Mouse (Mus musculus) stomach, postnatal 0 days (tissue): ENCODE measurements around the gene Chchd6. TPM values are rescaled to one million over a fixed set of nuclear protein-coding genes. Genes with fewer than 3 reads are reported as not detected.

Experiments used
- ATAC-seq: fragments of 200-750 bp; cut with Nextera tagmentation; 2 replicates; pipeline ENCODE4 v1.8.0; 2017; ENCODE audit not compliant: low FRiP score, low TSS enrichment
- DNase-seq: peaks from one replicate; pipeline ENCODE4 v3.0.0-alpha.2; 2016; ENCODE audit warnings: low spot score
- H3K27ac ChIP-seq: fragments of 300-500 bp; sonication (generic); replicated peaks from 2 replicates; pipeline ENCODE4 v1.5.1; 2014; ENCODE audit warnings: mild to moderate bottlenecking, control low read depth
- H3K27me3 ChIP-seq: fragments of 300-500 bp; sonication (generic); 2 replicates; pipeline ENCODE4 v1.6.1; 2014; ENCODE audit warnings: low read length; ENCODE audit not compliant: control insufficient read depth, insufficient read depth
- H3K36me3 ChIP-seq: fragments of 300-500 bp; sonication (generic); 2 replicates; pipeline ENCODE4 v1.6.1; 2014; ENCODE audit warnings: low read length, mixed read lengths; ENCODE audit not compliant: control insufficient read depth, insufficient read depth
- H3K4me1 ChIP-seq: fragments of 300-500 bp; sonication (generic); replicated peaks from 2 replicates; pipeline ENCODE4 v1.6.1; 2014; ENCODE audit warnings: antibody characterized with exemption; ENCODE audit not compliant: control insufficient read depth, insufficient read depth
- H3K4me2 ChIP-seq: fragments of 300-500 bp; sonication (generic); replicated peaks from 2 replicates; pipeline ENCODE4 v1.6.1; 2014; ENCODE audit warnings: low read depth, mild to moderate bottlenecking, control low read depth, moderate library complexity
- H3K4me3 ChIP-seq: fragments of 300-500 bp; sonication (generic); 2 replicates; pipeline ENCODE4 v1.5.1; 2014; ENCODE audit warnings: low read depth, low read length, control low read depth
- H3K9ac ChIP-seq: fragments of 300-500 bp; sonication (generic); 2 replicates; pipeline ENCODE4 v1.6.1; 2014; ENCODE audit warnings: mild to moderate bottlenecking, low read length, control low read depth, mixed read lengths
- H3K9me3 ChIP-seq: fragments of 300-500 bp; sonication (generic); 2 replicates; pipeline ENCODE4 v1.6.1; 2016; ENCODE audit warnings: low read length; ENCODE audit not compliant: control insufficient read depth
- CTCF ChIP-seq: IDR thresholded peaks from 2 replicates; pipeline ENCODE4 v1.5.1; 2016; ENCODE audit warnings: antibody characterized with exemption, low read depth, mild to moderate bottlenecking, moderate library complexity
- EP300 ChIP-seq: optimal IDR thresholded peaks from 2 replicates; pipeline ENCODE3; 2016; ENCODE audit warnings: antibody characterized with exemption
- WGBS: fragments of 180-500 bp; shearing (Covaris S2); extraction: QIAGEN DNeasy Blood & Tissue Kit; methylation state at CpG from one replicate; pipeline ENCODE4 v1.1.7; 2014; 5-methylcytosine and 5-hydroxymethylcytosine counted together
- polyA plus RNA-seq: library from polyadenylated mRNA; unstranded; fragments of >200 nt; fragmentation: Nextera tagmentation; extraction: Ambion mirVana; gene quantifications from 2 replicates; pipeline ENCODE4 v1.2.1, GENCODE M21; 2015

The Chchd6 gene
- polyA plus RNA-seq, 1 experiment from 2014 or later, result 22.7 TPM

GRCm38 (mm10) chr6:89363107-89363451 is 232.4 kb downstream of the Chchd6 start:
- H3K27ac ChIP-seq, result no peak overlapping the region
- no peaks in the 10 kb centered on the region for H3K27me3 ChIP-seq
- TF ChIP-seq EP300, result no peak
- no peak for TF ChIP-seq CTCF
- H3K9ac ChIP-seq, result peak overlapping the region; percentile 53
- no peaks in the 10 kb centered on the region for H3K36me3 ChIP-seq
- H3K4me1 ChIP-seq, result peaks cover 6% of the 10 kb centered on the region
- ATAC-seq, result 0 out of 2 replicates have a peak, but pooled peaks have one; percentile 3
- H3K4me3 ChIP-seq, result peak overlapping the region; percentile 39
- H3K9me3 ChIP-seq, result no peaks in the 10 kb centered on the region
- no peak for DNase-seq
- 9% methylated on average over 16 of the region's 16 CpGs for WGBS
- peak overlapping the region; percentile 93 for H3K4me2 ChIP-seq

- Histone ChIP-seq H3K4me1 (peaks cover 6% of the 10 kb centered on the region), H3K9me3 (no peaks in the 10 kb centered on the region), H3K36me3 (no peaks in the 10 kb centered on the region), H3K27me3 (no peaks in the 10 kb centered on the region), H3K9ac (peak within 1 kb of the TSS; percentile 93), H3K4me2 (peak within 1 kb of the TSS; percentile 93), H3K4me3 (peak within 1 kb of the TSS; percentile 79), H3K27ac (peak within 1 kb of the TSS; percentile 79)
- 1% methylated on average over 62 of the region's 110 CpGs for WGBS
- peak; percentile 72 for DNase-seq
- peak; percentile 86 for ATAC-seq
- no peak for TF ChIP-seq EP300
- peak; percentile 55 for TF ChIP-seq CTCF
Measured at GRCm38 (mm10) chr6:89362281-89363106, 233.0 kb downstream of the Chchd6 start, which contains the start of gene Plxna1. Gene Plxna1 (minus strand): TSS chr6:89362620.

- Histone ChIP-seq H3K4me3 (peak overlapping the region; percentile 79), H3K9me3 (no peaks in the 10 kb centered on the region), H3K27ac (peak overlapping the region; percentile 79), H3K27me3 (no peaks in the 10 kb centered on the region), H3K4me2 (peak overlapping the region; percentile 93), H3K4me1 (peaks cover 6% of the 10 kb centered on the region), H3K36me3 (no peaks in the 10 kb centered on the region), H3K9ac (peak overlapping the region; percentile 93)
- ATAC-seq, result peak; percentile 54
- TF ChIP-seq EP300 (no peak), CTCF (peak; percentile 19; the same call in 1 of the 2 replicates)
- under 1% methylated on average over 48 of the region's 80 CpGs for WGBS
- peak; percentile 61 for DNase-seq
Measured at GRCm38 (mm10) chr6:89361418-89362280, 233.8 kb downstream of the Chchd6 start.

GRCm38 (mm10) chr6:89360709-89361417 is 234.6 kb downstream of the Chchd6 start:
- DNase-seq, result peak; percentile 21
- no peak for ATAC-seq
- TF ChIP-seq EP300 (no peak), CTCF (peak; percentile 18; the same call in 1 of the 2 replicates)
- peak overlapping the region; percentile 93 for H3K9ac ChIP-seq
- 0 out of 2 replicates have a peak, but pooled peaks cover 3% of the 10 kb centered on the region for H3K36me3 ChIP-seq
- peaks cover 6% of the 10 kb centered on the region for H3K4me1 ChIP-seq
- no peaks in the 10 kb centered on the region for H3K9me3 ChIP-seq
- H3K4me3 ChIP-seq, result peak overlapping the region; percentile 79
- peak overlapping the region; percentile 93 for H3K4me2 ChIP-seq
- WGBS, result 43% methylated on average over 8 of the region's 8 CpGs
- no peak overlapping the region for H3K27ac ChIP-seq
- no peaks in the 10 kb centered on the region for H3K27me3 ChIP-seq

GRCm38 (mm10) chr6:89359771-89360708 is 235.4 kb downstream of the Chchd6 start:
- Histone ChIP-seq H3K27ac (0 out of 2 replicates have a peak overlapping the region, but pooled peaks have one; percentile 4), H3K27me3 (no peaks in the 10 kb centered on the region), H3K9ac (peak overlapping the region; percentile 18; the same call in 1 of the 2 replicates), H3K4me2 (peak overlapping the region; percentile 31), H3K4me1 (peaks cover 6% of the 10 kb centered on the region), H3K4me3 (no peak overlapping the region), H3K9me3 (no peaks in the 10 kb centered on the region), H3K36me3 (0 out of 2 replicates have a peak, but pooled peaks cover 3% of the 10 kb centered on the region)
- DNase-seq, result no peak
- WGBS, result 52% methylated on average over 20 of the region's 20 CpGs
- ATAC-seq, result no peak
- no peak for TF ChIP-seq CTCF
- no peak for TF ChIP-seq EP300
